Comparison of ENCODE assay signal across 8 mouse cellular contexts in genomic region chr7:19697949-19698906, GRCm38 (mm10). TPM values are rescaled to one million over a fixed set of nuclear protein-coding genes. Genes with fewer than 3 reads are reported as not detected.
DNase-seq lines count a peak whose midpoint lies in the region; ATAC-seq lines count a peak whose summit lies in the region.

No protein-coding gene starts in this region.

- peak overlapping the region; percentile 54 for H3K27ac ChIP-seq in hindbrain, embryonic 15.5 days (replicated peaks)
- H3K27ac ChIP-seq in liver, embryonic 15.5 days (replicated peaks) = peak overlapping the region; percentile 83

- H3K4me3 ChIP-seq in hindbrain, embryonic 15.5 days = peak overlapping the region; percentile 34
- H3K4me3 ChIP-seq in liver, embryonic 15.5 days (replicated peaks) = peak overlapping the region; percentile 50

- intact Hi-C loops in left cerebral cortex, postnatal 25 days (cut with DNase I) = no loop called here

- no peaks in the 10 kb centered on the region; the same call in 1 of the 2 replicates for H3K36me3 ChIP-seq in hindbrain, embryonic 15.5 days
- H3K36me3 ChIP-seq in liver, embryonic 15.5 days (replicated peaks) = peaks cover 23% of the 10 kb centered on the region

- H3K4me2 ChIP-seq in hindbrain, embryonic 15.5 days = peak overlapping the region; percentile 58
- peak overlapping the region; percentile 56 for H3K4me2 ChIP-seq in liver, embryonic 15.5 days

- DNase-seq in adrenal gland, postnatal 10 days = peak; percentile 40
- no peak for DNase-seq in adrenal gland, postnatal 4 days (ENCODE audit: low spot score in 2 of 2)
- DNase-seq in embryo, embryonic 10.5 days (ENCODE audit: low spot score) = peak; percentile 79
- peak; percentile 61 for DNase-seq in retina, embryonic 14.5 days (ENCODE audit: low spot score)
- DNase-seq in layer of hippocampus, postnatal 25 days (ENCODE audit: extremely low spot score in 1 of 2, low spot score in 1 of 2) = no peak
- DNase-seq in left cerebral cortex, postnatal 25 days (ENCODE audit: low spot score in 2 of 2) = no peak

- no peak for ATAC-seq in hindbrain, embryonic 15.5 days (ENCODE audit: low FRiP score, low read depth)
- no peak for ATAC-seq in liver, embryonic 15.5 days (ENCODE audit: insufficient read depth)

- H3K9ac ChIP-seq in hindbrain, embryonic 15.5 days = peak overlapping the region; percentile 30
- H3K9ac ChIP-seq in liver, embryonic 15.5 days = peak overlapping the region; percentile 45; the same call in 1 of the 2 replicates

- WGBS in hindbrain, embryonic 15.5 days = 3% methylated on average over 28 of the region's 28 CpGs
- WGBS in liver, embryonic 15.5 days (ENCODE audit: insufficient replicate concordance) = 2% methylated on average over 28 of the region's 28 CpGs

- peaks cover 18% of the 10 kb centered on the region for H3K4me1 ChIP-seq in hindbrain, embryonic 15.5 days (replicated peaks)
- peaks cover 92% of the 10 kb centered on the region for H3K4me1 ChIP-seq in liver, embryonic 15.5 days (replicated peaks)

- no peaks in the 10 kb centered on the region for H3K27me3 ChIP-seq in hindbrain, embryonic 15.5 days
- no peaks in the 10 kb centered on the region for H3K27me3 ChIP-seq in liver, embryonic 15.5 days

- no peaks in the 10 kb centered on the region for H3K9me3 ChIP-seq in hindbrain, embryonic 15.5 days
- H3K9me3 ChIP-seq in liver, embryonic 15.5 days (replicated peaks) = no peaks in the 10 kb centered on the region

RNA-seq across cellular contexts. Expression of gene Apoe, which starts 0.8 kb away (rescaled TPM):
- 1,000 to 10,000 TPM; 1,872 to 4,173 TPM for total RNA-seq in adrenal gland, postnatal 10 days (2021)
- 1,000 to 10,000 TPM in 1 of 2 experiments, 100 to 1,000 TPM in 1; 636 to 2,003 TPM for total RNA-seq in adrenal gland, postnatal 4 days (2021)
- 624 and 744 TPM in 2 replicates for polyA plus RNA-seq in hindbrain, embryonic 15.5 days (2015; fragmentation: Nextera tagmentation; extraction: Ambion mirVana)
- 2,704 and 3,478 TPM in 2 replicates for polyA plus RNA-seq in liver, embryonic 15.5 days (2015; fragmentation: Nextera tagmentation; extraction: Ambion mirVana)
- total RNA-seq in layer of hippocampus, postnatal 25 days (2021) = 1,000 to 10,000 TPM; 2,615 to 2,768 TPM
- 1,000 to 10,000 TPM; 2,052 to 2,099 TPM for total RNA-seq in left cerebral cortex, postnatal 25 days (2021)

RNA-seq across cellular contexts. Expression of gene Apoc1, which starts 5.8 kb away (rescaled TPM):
- 1,000 to 10,000 TPM in 1 of 2 experiments, 100 to 1,000 TPM in 1; 910 to 1,570 TPM for total RNA-seq in adrenal gland, postnatal 10 days (2021)
- total RNA-seq in adrenal gland, postnatal 4 days (2021) = 100 to 1,000 TPM; 390 to 714 TPM
- 1.9 and 2.3 TPM in 2 replicates for polyA plus RNA-seq in hindbrain, embryonic 15.5 days (2015; fragmentation: Nextera tagmentation; extraction: Ambion mirVana)
- polyA plus RNA-seq in liver, embryonic 15.5 days (2015; fragmentation: Nextera tagmentation; extraction: Ambion mirVana) = 609 and 611 TPM in 2 replicates
- total RNA-seq in layer of hippocampus, postnatal 25 days (2021) = 1 to 10 TPM; 4.8 to 7.5 TPM
- total RNA-seq in left cerebral cortex, postnatal 25 days (2021) = 1 to 10 TPM; 2.6 to 4.0 TPM

RNA-seq across cellular contexts. Expression of gene Apoc4, which starts 16.9 kb away (rescaled TPM):
- 100 to 1,000 TPM; 211 to 416 TPM for total RNA-seq in adrenal gland, postnatal 10 days (2021)
- 100 to 1,000 TPM in 1 of 2 experiments, 10 to 100 TPM in 1; 82.0 to 218 TPM for total RNA-seq in adrenal gland, postnatal 4 days (2021)
- polyA plus RNA-seq in hindbrain, embryonic 15.5 days (2015; fragmentation: Nextera tagmentation; extraction: Ambion mirVana) = not detected in 2 replicates
- polyA plus RNA-seq in liver, embryonic 15.5 days (2015; fragmentation: Nextera tagmentation; extraction: Ambion mirVana) = 273 and 372 TPM in 2 replicates
- not detected for total RNA-seq in layer of hippocampus, postnatal 25 days (2021)
- not detected for total RNA-seq in left cerebral cortex, postnatal 25 days (2021)

RNA-seq across cellular contexts. Expression of gene Gm44805, which starts 17.0 kb away (rescaled TPM):
- total RNA-seq in adrenal gland, postnatal 10 days (2021) = 1 to 10 TPM; 1.3 to 1.5 TPM
- 1 to 10 TPM; 3.2 to 9.1 TPM for total RNA-seq in adrenal gland, postnatal 4 days (2021)
- not detected in 2 replicates for polyA plus RNA-seq in hindbrain, embryonic 15.5 days (2015; fragmentation: Nextera tagmentation; extraction: Ambion mirVana)
- 22.2 and 29.1 TPM in 2 replicates for polyA plus RNA-seq in liver, embryonic 15.5 days (2015; fragmentation: Nextera tagmentation; extraction: Ambion mirVana)
- total RNA-seq in layer of hippocampus, postnatal 25 days (2021) = not detected
- not detected for total RNA-seq in left cerebral cortex, postnatal 25 days (2021)

RNA-seq across cellular contexts. Expression of gene Tomm40, which starts 17.0 kb away (rescaled TPM):
- total RNA-seq in adrenal gland, postnatal 10 days (2021) = 100 to 1,000 TPM; 157 to 171 TPM
- total RNA-seq in adrenal gland, postnatal 4 days (2021) = 100 to 1,000 TPM; 137 to 139 TPM
- polyA plus RNA-seq in hindbrain, embryonic 15.5 days (2015; fragmentation: Nextera tagmentation; extraction: Ambion mirVana) = 155 and 158 TPM in 2 replicates
- 87.2 and 91.8 TPM in 2 replicates for polyA plus RNA-seq in liver, embryonic 15.5 days (2015; fragmentation: Nextera tagmentation; extraction: Ambion mirVana)
- total RNA-seq in layer of hippocampus, postnatal 25 days (2021) = 100 to 1,000 TPM; 109 TPM
- total RNA-seq in left cerebral cortex, postnatal 25 days (2021) = 100 to 1,000 TPM; 112 to 115 TPM

Comparison
In these comparisons a context has a peak if more than half of its experiments do, and no peak if none do; other contexts are left out.
1. DNase-seq: peak in adrenal gland, postnatal 10 days (single experiment), embryo, embryonic 10.5 days (single experiment) and retina, embryonic 14.5 days (single experiment); none in adrenal gland, postnatal 4 days (0 of 2), layer of hippocampus, postnatal 25 days (0 of 2) and left cerebral cortex, postnatal 25 days (0 of 2).
2. RNA of gene Apoc1, which starts 5.8 kb away (total RNA-seq): 910 to 1,570 TPM in adrenal gland, postnatal 10 days and 390 to 714 TPM in adrenal gland, postnatal 4 days; 4.8 to 7.5 TPM in layer of hippocampus, postnatal 25 days and 2.6 to 4.0 TPM in left cerebral cortex, postnatal 25 days; every median in the first group is over 10 times any median in the second.
3. RNA of gene Apoc4, which starts 16.9 kb away (total RNA-seq): 211 to 416 TPM in adrenal gland, postnatal 10 days and 82.0 to 218 TPM in adrenal gland, postnatal 4 days; not detected in left cerebral cortex, postnatal 25 days and not detected in layer of hippocampus, postnatal 25 days; every median in the first group is over 10 times any median in the second.